Mouse (Mus musculus): ENCODE results near the gene Gm5565. TPM values are rescaled to one million over a fixed set of nuclear protein-coding genes. Genes with fewer than 3 reads are reported as not detected.
"Not testable (repeated sequence)": the region's sequence is repeated elsewhere in the genome, so short reads cannot be mapped to it uniquely, and the experiment has no call there.

Gene Gm5565
- polyA plus RNA-seq (2011; ENCODE audit: insufficient read length, low read depth, missing spikeins): not detected in 2 replicates

GRCm38 (mm10) chr5:146160439-146160838 is at the start of gene Gm5565:
Gm5565 (minus strand) TSS chr5:146160539.
- not testable (repeated sequence) for H3K27ac ChIP-seq (ENCODE audit: insufficient read depth, low read length); H3K4me3 ChIP-seq (ENCODE audit: insufficient read depth, low read length); H3K4me1 ChIP-seq (ENCODE audit: control insufficient read depth, insufficient read depth, low read length)

- no peak overlapping the region for H3K4me3 ChIP-seq (ENCODE audit: insufficient read depth, low read length)
- H3K27ac ChIP-seq (ENCODE audit: insufficient read depth, low read length): no peak overlapping the region
- no peak for TF ChIP-seq POLR2A (IDR thresholded peaks at IDR 0.05; ENCODE audit: low read depth, low read length)
- TF ChIP-seq CTCF (IDR thresholded peaks at IDR 0.05; ENCODE audit: borderline replicate concordance, insufficient read depth, low read length): no peak
- H3K4me1 ChIP-seq (ENCODE audit: control insufficient read depth, insufficient read depth, low read length): no peaks in the 10 kb centered on the region
These were observed 45.2 kb upstream of the Gm5565 start for GRCm38 (mm10) chr5:146205537-146205936.

GRCm38 (mm10) chr5:146203921-146204320 is 43.6 kb upstream of the Gm5565 start:
- Histone ChIP-seq H3K4me1 (ENCODE audit: control insufficient read depth, insufficient read depth, low read length) (no peaks in the 10 kb centered on the region), H3K27ac (ENCODE audit: insufficient read depth, low read length) (no peak overlapping the region), H3K4me3 (ENCODE audit: insufficient read depth, low read length) (no peak overlapping the region)
- TF ChIP-seq POLR2A (IDR thresholded peaks at IDR 0.05; ENCODE audit: low read depth, low read length): no peak
- TF ChIP-seq CTCF (IDR thresholded peaks at IDR 0.05; ENCODE audit: borderline replicate concordance, insufficient read depth, low read length): no peak

GRCm38 (mm10) chr5:146200580-146200979 is 40.2 kb upstream of the Gm5565 start:
- no peak for TF ChIP-seq CTCF (IDR thresholded peaks at IDR 0.05; ENCODE audit: borderline replicate concordance, insufficient read depth, low read length)
- TF ChIP-seq POLR2A (IDR thresholded peaks at IDR 0.05; ENCODE audit: low read depth, low read length): no peak
- H3K4me3 ChIP-seq (ENCODE audit: insufficient read depth, low read length): no peak overlapping the region
- H3K4me1 ChIP-seq (ENCODE audit: control insufficient read depth, insufficient read depth, low read length): no peaks in the 10 kb centered on the region
- no peak overlapping the region for H3K27ac ChIP-seq (ENCODE audit: insufficient read depth, low read length)

- H3K4me3 ChIP-seq (ENCODE audit: insufficient read depth, low read length): no peak overlapping the region
- TF ChIP-seq POLR2A (IDR thresholded peaks at IDR 0.05; ENCODE audit: low read depth, low read length) (no peak), CTCF (IDR thresholded peaks at IDR 0.05; ENCODE audit: borderline replicate concordance, insufficient read depth, low read length) (no peak)
These were observed 39.2 kb upstream of the Gm5565 start for GRCm38 (mm10) chr5:146199540-146199939.

GRCm38 (mm10) chr5:146199073-146199472 is 38.7 kb upstream of the Gm5565 start:
- H3K4me1 ChIP-seq (ENCODE audit: control insufficient read depth, insufficient read depth, low read length): no peaks in the 10 kb centered on the region
- TF ChIP-seq CTCF (IDR thresholded peaks at IDR 0.05; ENCODE audit: borderline replicate concordance, insufficient read depth, low read length) (no peak), POLR2A (IDR thresholded peaks at IDR 0.05; ENCODE audit: low read depth, low read length) (no peak)
- no peak overlapping the region for H3K4me3 ChIP-seq (ENCODE audit: insufficient read depth, low read length)
- H3K27ac ChIP-seq (ENCODE audit: insufficient read depth, low read length): no peak overlapping the region

More at GRCm38 (mm10) chr5:146199540-146199939, 39.2 kb upstream of the Gm5565 start:
- Histone ChIP-seq H3K4me1 (ENCODE audit: control insufficient read depth, insufficient read depth, low read length) (no peaks in the 10 kb centered on the region), H3K27ac (ENCODE audit: insufficient read depth, low read length) (no peak overlapping the region)

GRCm38 (mm10) chr5:146193360-146193759 is 33.0 kb upstream of the Gm5565 start:
- no peak overlapping the region for H3K27ac ChIP-seq (ENCODE audit: insufficient read depth, low read length)

GRCm38 (mm10) chr5:146190501-146191269 is 30.3 kb upstream of the Gm5565 start:
- Histone ChIP-seq H3K27ac (ENCODE audit: insufficient read depth, low read length) (no peak overlapping the region), H3K4me1 (ENCODE audit: control insufficient read depth, insufficient read depth, low read length) (no peaks in the 10 kb centered on the region), H3K4me3 (ENCODE audit: insufficient read depth, low read length) (no peak overlapping the region)
- no peak for TF ChIP-seq POLR2A (IDR thresholded peaks at IDR 0.05; ENCODE audit: low read depth, low read length)
- TF ChIP-seq CTCF (IDR thresholded peaks at IDR 0.05; ENCODE audit: borderline replicate concordance, insufficient read depth, low read length): no peak

More at GRCm38 (mm10) chr5:146193360-146193759, 33.0 kb upstream of the Gm5565 start:
- Histone ChIP-seq H3K4me1 (ENCODE audit: control insufficient read depth, insufficient read depth, low read length) (no peaks in the 10 kb centered on the region), H3K4me3 (ENCODE audit: insufficient read depth, low read length) (no peak overlapping the region)
- TF ChIP-seq CTCF (IDR thresholded peaks at IDR 0.05; ENCODE audit: borderline replicate concordance, insufficient read depth, low read length): no peak
- no peak for TF ChIP-seq POLR2A (IDR thresholded peaks at IDR 0.05; ENCODE audit: low read depth, low read length)

- TF ChIP-seq POLR2A (IDR thresholded peaks at IDR 0.05; ENCODE audit: low read depth, low read length): no peak
- TF ChIP-seq CTCF (IDR thresholded peaks at IDR 0.05; ENCODE audit: borderline replicate concordance, insufficient read depth, low read length): no peak
- Histone ChIP-seq H3K27ac (ENCODE audit: insufficient read depth, low read length) (no peak overlapping the region), H3K4me1 (ENCODE audit: control insufficient read depth, insufficient read depth, low read length) (no peaks in the 10 kb centered on the region), H3K4me3 (ENCODE audit: insufficient read depth, low read length) (no peak overlapping the region)
These were observed 29.8 kb upstream of the Gm5565 start for GRCm38 (mm10) chr5:146190093-146190492.

- TF ChIP-seq CTCF (IDR thresholded peaks at IDR 0.05; ENCODE audit: borderline replicate concordance, insufficient read depth, low read length) (no peak), POLR2A (IDR thresholded peaks at IDR 0.05; ENCODE audit: low read depth, low read length) (no peak)
- Histone ChIP-seq H3K27ac (ENCODE audit: insufficient read depth, low read length) (no peak overlapping the region), H3K4me1 (ENCODE audit: control insufficient read depth, insufficient read depth, low read length) (no peaks in the 10 kb centered on the region), H3K4me3 (ENCODE audit: insufficient read depth, low read length) (no peak overlapping the region)
These were observed 28.4 kb upstream of the Gm5565 start for GRCm38 (mm10) chr5:146188712-146189111.

All from embryonic fibroblast, embryonic 13.5 days (primary cell).